Mouse (Mus musculus) erythroblast, embryonic 14.5 days (primary cell): Measurements from ENCODE around the gene Chrm1.

Source experiments
- GATA1 ChIP-seq: IDR thresholded peaks from 2 replicates; pipeline ENCODE4 v1.6.1; 2012; ENCODE audit warnings: low read length, inconsistent platforms, mixed read lengths
- TAL1 ChIP-seq: IDR thresholded peaks from 3 replicates; pipeline ENCODE4 v1.6.1; 2012; ENCODE audit warnings: low read length, inconsistent platforms, mixed read lengths

GRCm38 (mm10) chr19:8663360-8663839, at the start of gene Chrm1:
- no peak for TF ChIP-seq GATA1
- no peak for TF ChIP-seq TAL1
